Mouse (Mus musculus) lung, adult 2 months (tissue): Measurements from ENCODE around the gene Cdk18.

Experiments
- CTCF ChIP-seq: fragments of 200-500 bp; IDR thresholded peaks from 2 replicates; pipeline ENCODE4 v1.5.1; 2011; ENCODE audit warnings: mild to moderate bottlenecking, low read length, control low read depth; ENCODE audit not compliant: insufficient read depth
- POLR2A ChIP-seq: fragments of 200-500 bp; IDR thresholded peaks from 2 replicates; pipeline ENCODE4 v1.6.1; 2011; ENCODE audit warnings: low read depth, mild to moderate bottlenecking, control low read depth, low read length, borderline replicate concordance; ENCODE audit errors: extremely low read depth

DNA sequence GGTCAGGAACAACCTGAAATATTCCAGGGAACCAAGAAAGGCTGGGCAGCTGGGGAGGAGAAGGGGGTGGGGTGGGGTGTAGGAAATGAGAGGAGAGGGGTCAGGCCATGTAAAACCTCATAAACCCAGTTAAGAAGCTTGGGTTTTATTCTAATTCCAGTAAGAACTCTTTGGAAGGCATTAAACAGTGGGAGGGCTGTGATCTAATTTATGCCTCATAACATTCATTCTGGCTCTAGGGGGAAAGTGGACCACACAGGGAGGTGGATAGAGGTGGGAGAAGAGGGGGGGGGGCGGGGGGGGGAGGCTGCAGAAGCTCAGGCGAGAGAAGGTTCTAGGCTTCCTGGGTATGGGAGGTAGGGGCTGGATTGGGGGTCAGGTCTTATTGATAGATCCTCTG lies 32.1 kb upstream of the Cdk18 start:
- TF ChIP-seq POLR2A (no peak), CTCF (no peak)
